Mouse (Mus musculus): ENCODE measurements at regions not wholly inside any gene's neighbourhood (a gene's known extent, or its start where the extent isn't known, plus 50 kb on each side); places are given as distances from the start of the nearest gene placed in this dataset.

- DNase-seq (ENCODE audit: low read depth, low spot score), result no peak
Observed at GRCm38 (mm10) chr13:97847561-97847960, 87.1 kb upstream of the Gm10260 start.

- peak; percentile 63 for DNase-seq (ENCODE audit: low read depth, low spot score)
Observed at GRCm38 (mm10) chr13:97845148-97845547, 84.7 kb upstream of the Gm10260 start.

GRCm38 (mm10) chr13:97842801-97843200 is 82.4 kb upstream of the Gm10260 start:
- DNase-seq (ENCODE audit: low read depth, low spot score), result no peak

GRCm38 (mm10) chr13:97841503-97841902 is 81.1 kb upstream of the Gm10260 start:
- DNase-seq (ENCODE audit: low read depth, low spot score), result no peak

GRCm38 (mm10) chr13:97839617-97840308 is 79.3 kb upstream of the Gm10260 start:
- DNase-seq (ENCODE audit: low read depth, low spot score), result no peak

GRCm38 (mm10) chr13:97837443-97838000 is 77.1 kb upstream of the Gm10260 start:
- DNase-seq (ENCODE audit: low read depth, low spot score), result no peak

GRCm38 (mm10) chr13:97832448-97832847 is 72.0 kb upstream of the Gm10260 start:
- no peak for DNase-seq (ENCODE audit: low read depth, low spot score)

GRCm38 (mm10) chr13:97831839-97832238 is 71.4 kb upstream of the Gm10260 start:
- no peak for DNase-seq (ENCODE audit: low read depth, low spot score)

- DNase-seq (ENCODE audit: low read depth, low spot score), result no peak
Observed at GRCm38 (mm10) chr13:97829558-97829957, 69.1 kb upstream of the Gm10260 start.

- DNase-seq (ENCODE audit: low read depth, low spot score), result no peak
Observed at GRCm38 (mm10) chr13:97825801-97826576, 65.6 kb upstream of the Gm10260 start.

- DNase-seq (ENCODE audit: low read depth, low spot score), result no peak
Observed at GRCm38 (mm10) chr13:97825361-97825760, 64.9 kb upstream of the Gm10260 start.

GRCm38 (mm10) chr13:97824071-97824716 is 63.8 kb upstream of the Gm10260 start:
- peak; percentile 44 for DNase-seq (ENCODE audit: low read depth, low spot score)

GRCm38 (mm10) chr13:97821630-97822029 is 61.2 kb upstream of the Gm10260 start:
- DNase-seq (ENCODE audit: low read depth, low spot score), result no peak

GRCm38 (mm10) chr13:97821011-97821410 is 60.6 kb upstream of the Gm10260 start:
- DNase-seq (ENCODE audit: low read depth, low spot score), result no peak

GRCm38 (mm10) chr13:97820401-97820800 is 60.0 kb upstream of the Gm10260 start:
- DNase-seq (ENCODE audit: low read depth, low spot score), result peak; percentile 90

GRCm38 (mm10) chr13:97819036-97819435 is 58.6 kb upstream of the Gm10260 start:
- peak; percentile 43 for DNase-seq (ENCODE audit: low read depth, low spot score)

- DNase-seq (ENCODE audit: low read depth, low spot score), result no peak
Observed at GRCm38 (mm10) chr13:97816923-97817322, 56.5 kb upstream of the Gm10260 start.

All from ZHBTc4 (cell line).